Mouse (Mus musculus) left cerebral cortex, postnatal 36 days (tissue): ENCODE measurements around the gene AU022252. TPM values are rescaled to one million over a fixed set of nuclear protein-coding genes. Genes with fewer than 3 reads are reported as not detected.
A peak's percentile ranks its signal among the peaks of the same experiment; 100 is the strongest.
"Not testable (repeated sequence)": the region's sequence is repeated elsewhere in the genome, so short reads cannot be mapped to it uniquely, and the experiment has no call there.

Experiments used
- DNase-seq, 2 experiments: peaks; one replicate each; pipeline ENCODE4 v3.0.0; 2021 to 2022; ENCODE audit warnings: low spot score in 2 of 2, mixed read lengths in 1 of 2
- intact Hi-C: fragments of 180-260 bp; cut with DNase I; formaldehyde crosslinking; loops from one replicate; pipeline ENCODE4 v1.15.1; 2025
- total RNA-seq, 2 experiments: library from RNA; stranded (reverse); gene quantifications; 2 replicates each; pipeline ENCODE4 v1.2.3; 2021

AU022252 gene
- 10 to 100 TPM; 28.0 to 34.5 TPM for total RNA-seq

- intact Hi-C loops, result no loop called here
- DNase-seq, result peak; percentile 97
These were observed at the start of gene AU022252, which contains the start of gene P3h1 for GRCm38 (mm10) chr4:119232410-119233255. Gene AU022252, minus strand, starts transcription at chr4:119232712. Gene P3h1, plus strand, starts transcription at chr4:119232915.

DNA sequence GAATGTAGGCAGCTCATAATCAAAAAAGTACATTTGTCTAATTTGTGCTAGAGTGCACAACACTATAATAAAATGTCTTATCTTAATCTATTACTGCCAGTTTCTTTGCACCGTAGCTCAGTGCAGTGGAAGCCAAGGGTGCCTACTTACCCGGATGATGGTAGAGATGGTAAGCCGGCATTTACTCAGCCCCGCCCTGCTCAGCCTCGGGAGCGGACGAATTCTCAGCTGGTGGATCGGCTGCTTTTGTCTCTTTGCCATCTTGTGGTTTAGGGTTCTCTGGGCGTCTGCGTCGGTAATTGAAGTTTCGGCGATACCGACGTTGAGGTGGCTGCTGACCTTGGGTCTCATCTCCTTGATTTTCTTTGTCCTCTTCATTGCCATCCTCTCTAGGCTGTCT is 46.3 kb upstream of the AU022252 start:
- DNase-seq, intact Hi-C loops: not testable (repeated sequence)

DNA sequence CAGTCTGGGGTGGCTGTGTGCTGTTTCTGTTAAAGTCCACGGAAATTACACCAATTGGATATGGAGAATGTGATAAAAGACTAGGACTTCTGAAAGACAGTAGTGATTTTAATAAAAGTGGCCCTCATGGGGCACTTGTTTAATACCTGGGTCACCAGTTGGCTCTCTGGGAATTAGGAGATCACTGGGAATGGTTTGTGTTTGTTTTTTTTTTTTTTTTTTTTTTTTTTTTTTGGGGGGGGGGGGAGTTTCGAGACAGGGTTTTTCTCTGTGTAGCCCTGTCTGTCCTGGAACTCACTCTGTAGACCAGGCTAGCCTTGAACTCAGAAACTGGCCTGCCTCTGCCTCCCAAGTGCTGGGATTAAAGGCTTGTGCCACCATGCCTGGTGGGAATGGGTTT is 43.2 kb upstream of the AU022252 start:
- intact Hi-C loops, result no loop called here
- DNase-seq, result no peak

- intact Hi-C loops, result no loop called here
- no peak for DNase-seq
These were observed 42.7 kb upstream of the AU022252 start for GRCm38 (mm10) chr4:119275226-119275625.

- no peak for DNase-seq
- intact Hi-C loops, result no loop called here
These were observed 42.1 kb upstream of the AU022252 start for GRCm38 (mm10) chr4:119274627-119275026.

GRCm38 (mm10) chr4:119266606-119267005 is 34.1 kb upstream of the AU022252 start:
- no peak for DNase-seq
- intact Hi-C loops, result no loop called here

GRCm38 (mm10) chr4:119263459-119263858 is 30.9 kb upstream of the AU022252 start:
- DNase-seq, result no peak
- intact Hi-C loops, result no loop called here

DNA sequence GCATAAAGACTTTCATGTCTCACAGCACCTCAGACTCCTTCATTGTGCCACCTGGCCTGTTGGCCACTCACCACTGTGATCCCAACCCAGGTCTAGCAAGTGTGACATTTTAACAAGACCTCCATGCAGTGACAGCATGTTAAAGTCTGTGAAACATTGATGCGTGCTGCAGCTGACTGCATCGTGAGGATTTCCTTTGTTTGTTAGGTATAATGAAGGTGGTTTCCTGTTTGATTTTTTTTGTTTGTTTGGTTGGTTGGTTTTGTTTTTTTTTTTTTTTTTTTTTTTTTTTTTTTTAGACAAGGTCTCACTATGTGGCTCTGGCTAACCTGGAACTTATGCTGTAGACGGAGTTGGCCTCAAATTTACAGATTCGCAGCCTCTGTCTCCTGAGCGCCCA is 30.0 kb upstream of the AU022252 start:
- no peak for DNase-seq
- intact Hi-C loops, result no loop called here

GRCm38 (mm10) chr4:119261087-119261713 is 28.7 kb upstream of the AU022252 start:
- DNase-seq, result no peak
- intact Hi-C loops, result no loop called here

- DNase-seq, result no peak
- intact Hi-C loops, result no loop called here
These were observed 27.1 kb upstream of the AU022252 start for GRCm38 (mm10) chr4:119259344-119260254.

GRCm38 (mm10) chr4:119257083-119257482 is 24.6 kb upstream of the AU022252 start:
- DNase-seq, result no peak
- intact Hi-C loops, result no loop called here

DNA sequence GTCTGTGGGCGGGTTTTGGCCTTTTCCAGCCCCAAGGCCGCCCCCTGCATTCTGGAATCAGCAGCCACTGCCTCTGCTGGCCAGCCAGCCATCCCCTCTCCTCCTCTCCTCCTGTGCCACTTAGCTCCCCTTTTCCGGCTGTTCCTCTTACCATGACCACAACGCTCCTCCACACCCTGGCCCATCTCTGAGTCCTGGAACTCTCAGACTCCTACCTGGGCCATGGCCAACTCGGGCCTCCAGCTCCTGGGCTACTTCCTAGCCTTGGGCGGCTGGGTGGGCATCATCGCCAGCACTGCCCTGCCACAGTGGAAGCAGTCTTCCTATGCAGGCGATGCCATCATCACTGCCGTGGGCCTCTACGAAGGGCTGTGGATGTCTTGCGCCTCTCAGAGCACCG is 22.8 kb upstream of the AU022252 start, which contains the start of gene Cldn19:
TSS of gene Cldn19 (plus strand) at position 64 of the 400 bp plus-strand sequence.
- no peak for DNase-seq
- intact Hi-C loops, result no loop called here

DNA sequence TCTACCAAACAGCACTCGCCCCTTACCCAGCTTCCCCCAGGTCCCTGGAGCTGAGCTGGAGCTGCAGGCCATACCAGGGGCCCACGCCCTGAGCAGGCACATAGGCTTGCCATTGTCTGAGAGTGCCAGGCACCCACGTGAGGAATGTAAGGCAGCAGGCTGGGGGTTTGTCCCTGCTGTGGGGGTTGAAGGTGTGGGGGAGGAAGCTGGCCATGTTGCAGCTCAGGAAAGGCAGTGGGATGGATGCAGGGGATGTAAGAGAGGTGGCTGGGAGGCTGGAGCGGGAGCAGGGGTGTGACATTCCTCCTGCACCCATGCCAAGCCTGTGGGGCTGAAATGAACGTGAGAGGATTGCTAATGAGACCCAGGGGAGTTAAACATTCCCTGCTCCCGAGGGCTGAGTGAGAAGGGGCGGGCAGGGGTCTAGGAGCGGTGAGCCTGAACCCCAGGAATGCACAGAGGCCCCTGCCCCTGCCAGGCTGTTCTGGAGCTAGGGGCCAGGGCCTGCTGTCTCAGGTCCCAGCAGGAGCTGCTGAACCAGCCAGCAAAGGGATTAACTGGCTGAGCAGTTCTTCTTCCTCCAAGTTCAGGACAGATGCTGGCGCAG is 21.6 kb upstream of the AU022252 start:
- DNase-seq, result peak in 1 of 2 experiments; percentile 57
- intact Hi-C loops, result no loop called here

GRCm38 (mm10) chr4:119252025-119252808 is 19.7 kb upstream of the AU022252 start:
- no peak for DNase-seq
- intact Hi-C loops, result no loop called here

DNA sequence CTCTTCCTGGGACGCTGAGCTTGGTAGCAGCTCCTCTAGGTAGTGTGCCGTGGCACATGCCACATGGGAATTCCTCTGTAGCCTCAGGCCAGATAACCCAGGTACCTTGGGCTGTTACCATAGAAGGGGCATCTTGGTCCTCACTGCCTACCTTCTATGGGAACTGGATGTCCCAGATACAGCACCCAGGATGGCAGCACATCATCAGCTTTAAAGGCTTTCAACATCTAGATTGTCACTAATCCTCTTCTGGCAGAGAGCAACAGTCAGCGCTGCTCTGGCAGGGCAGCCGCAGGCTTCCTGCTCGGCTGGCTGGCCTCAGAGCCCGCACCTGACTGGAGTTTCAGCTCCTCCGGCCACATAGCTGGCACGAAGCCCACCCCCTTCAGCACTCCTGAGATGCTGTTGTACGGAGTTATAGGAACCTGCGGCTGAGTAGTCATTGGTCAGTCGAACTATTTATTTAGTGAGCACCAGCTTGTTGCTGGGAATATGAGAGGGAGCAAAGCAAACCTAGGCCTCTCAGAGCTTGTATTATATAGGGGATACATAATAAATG is 16.0 kb upstream of the AU022252 start:
- intact Hi-C loops, result loop anchor here (5.0 to 10.0 kb wide), 2 partner anchors 44 to 286 kb away; partner anchors contain the start of genes Foxj3, Frg2f1 and Ybx1
- DNase-seq, result no peak

- intact Hi-C loops, result loop anchor here (5.0 to 10.0 kb wide), 2 partner anchors 45 to 287 kb away; partner anchors contain the start of genes Foxj3, Frg2f1 and Ybx1
- peak; percentile 58 to 68 for DNase-seq
These were observed 15.1 kb upstream of the AU022252 start for GRCm38 (mm10) chr4:119247462-119248235.

DNA sequence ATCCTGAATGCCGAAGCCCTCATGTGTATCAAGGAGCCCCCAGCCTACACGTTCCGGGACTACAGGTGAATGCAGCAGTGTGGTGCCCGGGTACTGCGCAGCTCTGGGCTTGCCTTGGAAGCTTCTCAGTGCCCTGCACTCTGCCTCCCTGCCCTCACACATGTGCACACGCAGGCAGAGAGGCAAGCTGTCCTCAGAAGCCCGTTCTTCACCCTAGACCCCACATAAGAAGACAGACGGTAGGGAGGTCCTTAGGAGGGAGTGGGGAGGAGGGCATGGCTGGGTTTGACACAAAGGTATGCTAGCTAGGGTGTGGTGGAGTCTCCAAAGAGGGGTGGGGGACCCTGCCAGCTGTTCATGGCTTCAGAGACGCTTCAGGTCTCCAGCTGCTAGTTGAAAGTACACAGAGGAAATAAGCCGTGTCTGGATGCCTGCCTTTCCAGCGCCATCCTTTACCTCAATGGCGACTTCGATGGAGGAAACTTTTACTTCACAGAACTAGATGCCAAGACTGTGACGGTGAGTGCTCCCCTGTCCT is 14.2 kb upstream of the AU022252 start:
- intact Hi-C loops, result loop anchor here (5.0 to 10.0 kb wide), 2 partner anchors 46 to 288 kb away; partner anchors contain the start of genes Foxj3, Frg2f1 and Ybx1
- no peak for DNase-seq
